Mouse (Mus musculus): ENCODE results near the gene Col23a1.
A peak's percentile ranks its signal among the peaks of the same experiment; 100 is the strongest.

- no peak for TF ChIP-seq CTCF (IDR thresholded peaks at IDR 0.05; ENCODE audit: low read depth)
- TF ChIP-seq EP300 (IDR thresholded peaks at IDR 0.05; ENCODE audit: low read depth): peak; percentile 62; the same call in 1 of the 2 replicates
These were observed 329.8 kb downstream of the Col23a1 start, which contains the start of gene Nhp2 for GRCm38 (mm10) chr11:51619409-51620060.

All from heart, postnatal 0 days (tissue).